Mouse (Mus musculus) heart, embryonic 11.5 days (tissue): ENCODE measurements at regions not wholly inside any gene's neighbourhood (a gene's known extent, or its start where the extent isn't known, plus 50 kb on each side); places are given as distances from the start of the nearest gene placed in this dataset.

Source experiments
- ATAC-seq: fragments of 200-750 bp; cut with Nextera tagmentation; replicated peaks from 2 replicates; pipeline ENCODE4 v1.8.0; 2017; ENCODE audit warnings: moderate library complexity; ENCODE audit not compliant: insufficient number of reproducible peaks, low FRiP score, low TSS enrichment
- H3K27ac ChIP-seq: fragments of 300-500 bp; sonication (generic); 2 replicates; pipeline ENCODE4 v1.5.1; 2014; ENCODE audit warnings: mild to moderate bottlenecking, low read depth, low read length
- H3K27me3 ChIP-seq: fragments of 300-500 bp; sonication (generic); 2 replicates; pipeline ENCODE4 v1.6.1; 2014; ENCODE audit warnings: mild to moderate bottlenecking, low read length, mixed read lengths; ENCODE audit not compliant: control insufficient read depth, insufficient read depth
- H3K36me3 ChIP-seq: fragments of 300-500 bp; sonication (generic); 2 replicates; pipeline ENCODE4 v1.6.1; 2014; ENCODE audit warnings: mild to moderate bottlenecking, low read length, moderate library complexity, mixed read lengths; ENCODE audit not compliant: control insufficient read depth, insufficient read depth
- H3K4me1 ChIP-seq: fragments of 300-500 bp; sonication (generic); 2 replicates; pipeline ENCODE4 v1.6.1; 2014; ENCODE audit warnings: low read length; ENCODE audit not compliant: control insufficient read depth, insufficient read depth
- H3K4me2 ChIP-seq: fragments of 300-500 bp; sonication (generic); 2 replicates; pipeline ENCODE4 v1.6.1; 2014; ENCODE audit warnings: mild to moderate bottlenecking, moderate library complexity
- H3K4me3 ChIP-seq: fragments of 300-500 bp; sonication (generic); 2 replicates; pipeline ENCODE4 v1.5.1; 2014; ENCODE audit warnings: low read depth, low read length
- H3K9ac ChIP-seq: fragments of 300-500 bp; sonication (generic); 2 replicates; pipeline ENCODE4 v1.6.1; 2014; ENCODE audit warnings: mild to moderate bottlenecking, low read depth, low read length, moderate library complexity
- H3K9me3 ChIP-seq: fragments of 300-500 bp; sonication (generic); replicated peaks from 2 replicates; pipeline ENCODE4 v1.6.1; 2016; ENCODE audit warnings: low read length; ENCODE audit not compliant: control insufficient read depth
- WGBS: fragments of 180-500 bp; shearing (Covaris S2); extraction: QIAGEN DNeasy Blood & Tissue Kit; methylation state at CpG from one replicate; pipeline ENCODE4 v1.1.7; 2014; ENCODE audit not compliant: insufficient replicate concordance; 5-methylcytosine and 5-hydroxymethylcytosine counted together

DNA sequence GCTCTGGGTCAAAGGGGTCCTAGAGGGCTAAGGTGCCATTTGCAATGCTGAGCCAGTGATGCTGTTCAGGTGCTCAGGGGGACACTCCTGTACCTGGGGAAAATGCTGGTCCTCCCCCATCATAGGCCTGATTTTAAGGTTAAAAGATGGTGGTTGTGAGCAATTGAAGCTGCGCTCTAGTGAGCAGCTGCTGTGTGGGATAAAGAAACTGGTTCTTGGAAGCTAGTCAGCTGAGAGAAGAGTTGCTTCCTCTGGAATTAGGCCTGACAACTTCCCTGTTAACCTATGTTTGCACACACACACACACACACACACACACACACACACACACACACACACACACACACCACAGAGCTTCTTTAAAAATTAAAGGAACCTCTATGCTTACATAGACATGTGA, 428.9 kb upstream of the Gm11042 start:
- no peak overlapping the region for H3K27ac ChIP-seq
- 85% methylated on average over 1 of the region's 1 CpGs for WGBS
- H3K4me3 ChIP-seq: no peak overlapping the region
- no peaks in the 10 kb centered on the region for H3K36me3 ChIP-seq
- no peaks in the 10 kb centered on the region for H3K4me1 ChIP-seq
- no peak for ATAC-seq
- H3K9ac ChIP-seq: no peak overlapping the region
- H3K27me3 ChIP-seq: no peaks in the 10 kb centered on the region
- no peaks in the 10 kb centered on the region for H3K9me3 ChIP-seq
- H3K4me2 ChIP-seq: no peak overlapping the region

DNA sequence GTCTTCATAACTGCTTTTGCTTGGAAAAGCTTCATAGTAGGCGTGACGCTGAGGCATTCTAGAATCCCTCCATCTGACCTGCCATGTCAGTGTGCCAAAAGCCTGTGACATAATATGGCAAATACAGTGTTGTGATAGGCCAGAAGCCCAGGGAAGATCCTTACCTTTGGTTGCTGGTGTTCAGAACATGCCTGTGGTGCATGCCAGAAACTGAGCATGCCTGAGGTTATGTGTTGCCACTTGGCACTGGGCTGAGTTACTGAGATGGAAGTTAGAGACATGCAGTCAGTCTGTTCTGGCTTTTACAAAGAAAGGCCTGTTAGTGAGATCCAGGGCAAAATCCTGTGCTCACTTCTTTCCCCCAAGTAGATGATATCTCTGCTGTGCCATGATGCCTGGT, 412.7 kb upstream of the Gm11042 start:
- 81% methylated on average over 2 of the region's 2 CpGs for WGBS
- H3K27me3 ChIP-seq: no peaks in the 10 kb centered on the region
- H3K4me2 ChIP-seq: no peak overlapping the region
- H3K36me3 ChIP-seq: no peaks in the 10 kb centered on the region
- no peak overlapping the region for H3K27ac ChIP-seq
- no peaks in the 10 kb centered on the region for H3K9me3 ChIP-seq
- no peaks in the 10 kb centered on the region for H3K4me1 ChIP-seq
- H3K9ac ChIP-seq: no peak overlapping the region
- no peak overlapping the region for H3K4me3 ChIP-seq
- no peak for ATAC-seq

DNA sequence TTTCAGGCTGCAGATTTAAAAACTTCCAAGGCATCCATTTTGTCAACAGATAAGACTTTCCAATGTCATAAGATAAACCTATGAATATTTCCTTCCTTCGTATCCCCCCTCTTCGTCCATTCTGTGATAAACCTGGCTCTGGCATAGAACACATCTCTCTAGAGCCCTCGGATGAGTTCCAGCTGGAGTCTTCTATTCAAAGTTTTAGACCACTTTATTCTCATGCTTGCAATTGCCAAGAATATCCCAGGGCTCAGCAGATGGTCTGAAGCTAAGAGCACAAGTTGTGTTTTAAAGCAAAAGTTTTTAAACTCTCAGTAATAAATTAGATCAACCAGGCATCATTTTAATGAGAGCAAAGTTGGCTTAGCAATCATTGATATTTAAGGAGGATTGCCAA, 363.0 kb upstream of the Gm11042 start:
- Histone ChIP-seq H3K27me3 (no peaks in the 10 kb centered on the region), H3K9me3 (no peaks in the 10 kb centered on the region), H3K9ac (no peak overlapping the region), H3K27ac (no peak overlapping the region), H3K4me3 (no peak overlapping the region), H3K36me3 (no peaks in the 10 kb centered on the region), H3K4me2 (no peak overlapping the region), H3K4me1 (no peaks in the 10 kb centered on the region)
- no peak for ATAC-seq
- 65% methylated on average over 3 of the region's 3 CpGs for WGBS

DNA sequence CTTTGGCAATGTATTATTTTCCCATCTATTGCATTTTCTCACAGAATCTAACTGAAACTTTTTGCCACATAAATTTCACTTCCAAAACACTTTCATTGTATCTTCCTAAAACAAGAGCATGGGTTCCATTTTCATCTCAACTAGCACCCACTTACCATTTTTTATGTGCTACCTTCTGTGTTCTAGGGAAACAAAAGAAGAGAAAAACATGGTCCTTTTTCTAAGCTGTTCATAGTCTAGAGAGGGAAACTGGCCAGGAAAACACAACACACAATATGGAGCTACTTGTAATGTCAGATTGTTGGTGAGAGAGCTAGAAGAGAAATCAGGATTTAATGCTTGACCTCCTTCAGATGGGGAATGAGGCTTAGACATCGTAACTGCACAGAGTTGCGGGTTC, 361.6 kb upstream of the Gm11042 start:
- Histone ChIP-seq H3K4me2 (no peak overlapping the region), H3K9ac (no peak overlapping the region), H3K27ac (no peak overlapping the region), H3K4me3 (no peak overlapping the region), H3K9me3 (no peaks in the 10 kb centered on the region), H3K27me3 (no peaks in the 10 kb centered on the region), H3K4me1 (no peaks in the 10 kb centered on the region), H3K36me3 (no peaks in the 10 kb centered on the region)
- 72% methylated on average over 2 of the region's 2 CpGs for WGBS
- no peak for ATAC-seq

DNA sequence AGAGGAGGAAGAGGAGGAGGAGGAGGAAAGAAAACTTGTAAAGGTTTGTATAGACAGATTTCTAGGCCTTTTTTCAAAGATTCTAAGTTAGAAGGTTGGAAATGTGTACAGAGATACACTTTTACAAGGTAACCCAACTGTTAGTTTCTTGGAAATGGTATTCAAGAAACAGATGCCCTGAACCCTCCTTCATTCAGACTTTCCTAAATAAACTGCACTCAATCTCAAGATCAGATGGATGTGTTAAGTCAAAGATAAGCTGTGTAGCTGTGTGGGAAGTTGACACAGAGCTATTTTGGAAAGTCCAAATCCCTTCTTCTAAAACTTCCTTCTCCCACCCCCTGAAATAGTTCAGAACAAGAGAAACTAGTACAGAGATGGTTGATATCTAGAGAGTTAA, 342.2 kb upstream of the Gm11042 start:
- Histone ChIP-seq H3K9me3 (no peaks in the 10 kb centered on the region), H3K27me3 (no peaks in the 10 kb centered on the region), H3K27ac (no peak overlapping the region), H3K4me3 (no peak overlapping the region), H3K4me1 (no peaks in the 10 kb centered on the region), H3K36me3 (no peaks in the 10 kb centered on the region), H3K9ac (no peak overlapping the region), H3K4me2 (no peak overlapping the region)
- ATAC-seq: no peak

DNA sequence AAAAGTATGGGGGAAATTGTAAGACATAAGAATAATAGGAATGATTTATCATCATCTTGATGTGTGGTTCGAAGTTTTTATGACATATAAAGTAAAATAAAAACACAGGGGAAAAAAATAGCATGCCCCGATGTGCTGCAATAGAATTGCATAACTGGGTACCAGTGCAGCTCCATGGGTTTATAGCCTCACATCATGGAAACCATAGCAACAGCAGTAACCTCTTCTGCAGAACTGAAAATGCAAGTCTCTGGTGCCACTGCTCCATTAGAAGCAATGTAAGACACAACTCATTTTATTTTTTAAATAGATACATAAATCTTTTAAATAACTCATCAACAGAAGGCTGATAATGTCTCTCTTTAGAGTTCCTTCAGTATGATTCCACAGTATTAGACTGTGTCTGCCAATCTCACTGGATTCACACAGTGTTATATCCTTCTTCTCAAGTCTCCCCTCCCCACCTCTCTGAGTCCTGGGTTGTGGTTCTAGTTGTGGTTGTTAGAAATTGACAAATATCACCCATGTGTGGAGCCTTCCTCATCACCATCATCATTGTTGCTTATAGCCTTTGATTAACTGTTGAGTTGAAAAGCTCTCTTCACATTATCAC, 340.9 kb upstream of the Gm11042 start:
- no peak overlapping the region for H3K4me2 ChIP-seq
- no peak overlapping the region for H3K27ac ChIP-seq
- no peaks in the 10 kb centered on the region for H3K9me3 ChIP-seq
- no peaks in the 10 kb centered on the region for H3K36me3 ChIP-seq
- H3K9ac ChIP-seq: no peak overlapping the region
- H3K4me3 ChIP-seq: no peak overlapping the region
- no peaks in the 10 kb centered on the region for H3K27me3 ChIP-seq
- WGBS: 65% methylated on average over 2 of the region's 2 CpGs
- no peak for ATAC-seq
- H3K4me1 ChIP-seq: no peaks in the 10 kb centered on the region

- Histone ChIP-seq H3K27ac (no peak overlapping the region), H3K4me2 (no peak overlapping the region), H3K27me3 (no peaks in the 10 kb centered on the region), H3K9me3 (no peaks in the 10 kb centered on the region), H3K9ac (no peak overlapping the region), H3K36me3 (no peaks in the 10 kb centered on the region), H3K4me1 (no peaks in the 10 kb centered on the region), H3K4me3 (no peak overlapping the region)
- WGBS: 66% methylated on average over 1 of the region's 1 CpGs
- no peak for ATAC-seq
Measured at GRCm38 (mm10) chr12:74651256-74651655, 335.1 kb upstream of the Gm11042 start.

DNA sequence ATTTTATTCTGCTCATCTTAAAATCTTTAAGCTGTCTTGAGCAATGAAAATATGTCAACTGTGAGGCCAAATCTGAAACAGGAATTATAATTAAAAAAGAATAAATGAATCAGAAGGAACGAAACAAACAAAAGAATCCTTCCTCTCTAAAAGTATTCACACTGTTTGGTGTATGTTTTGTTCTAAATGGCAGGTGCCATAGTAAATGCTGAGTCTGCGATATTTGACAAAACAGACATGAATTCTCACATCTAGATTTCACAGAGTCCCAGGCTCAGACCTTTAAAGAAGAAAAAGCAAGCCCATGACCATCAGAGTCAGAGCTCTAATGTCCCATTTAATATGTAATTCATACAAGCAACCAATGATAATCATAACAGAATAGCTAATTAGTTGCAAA, 316.6 kb upstream of the Gm11042 start:
- H3K9ac ChIP-seq: no peak overlapping the region
- H3K4me1 ChIP-seq: no peaks in the 10 kb centered on the region
- no peak overlapping the region for H3K27ac ChIP-seq
- no peak overlapping the region for H3K4me2 ChIP-seq
- no peaks in the 10 kb centered on the region for H3K36me3 ChIP-seq
- H3K9me3 ChIP-seq: no peaks in the 10 kb centered on the region
- no peak for ATAC-seq
- no peaks in the 10 kb centered on the region for H3K27me3 ChIP-seq
- no peak overlapping the region for H3K4me3 ChIP-seq
- WGBS: 68% methylated on average over 2 of the region's 2 CpGs

GRCm38 (mm10) chr12:74595208-74595607, 279.0 kb upstream of the Gm11042 start:
- Histone ChIP-seq H3K27ac (no peak overlapping the region), H3K27me3 (no peaks in the 10 kb centered on the region), H3K4me3 (no peak overlapping the region), H3K4me1 (no peaks in the 10 kb centered on the region), H3K4me2 (no peak overlapping the region), H3K36me3 (no peaks in the 10 kb centered on the region), H3K9me3 (no peaks in the 10 kb centered on the region), H3K9ac (no peak overlapping the region)
- WGBS: 58% methylated on average over 2 of the region's 2 CpGs
- no peak for ATAC-seq
